Mouse (Mus musculus): ENCODE measurements around the gene Prrc2a. TPM values are rescaled to one million over a fixed set of nuclear protein-coding genes. Genes with fewer than 3 reads are reported as not detected.

Prrc2a gene
- polyA plus RNA-seq, 1 experiment = 218 TPM

- DNase-seq (ENCODE audit: low read depth) = no peak
Observed at GRCm38 (mm10) chr17:35104754-35105153, 59.9 kb downstream of the Prrc2a start.

GRCm38 (mm10) chr17:35104079-35104478, 60.6 kb downstream of the Prrc2a start:
- DNase-seq (ENCODE audit: low read depth) = no peak

- no peak for DNase-seq (ENCODE audit: low read depth)
Observed at GRCm38 (mm10) chr17:35103221-35103690, 61.4 kb downstream of the Prrc2a start.

GRCm38 (mm10) chr17:35102299-35102698, 62.4 kb downstream of the Prrc2a start:
- no peak for DNase-seq (ENCODE audit: low read depth)

GRCm38 (mm10) chr17:35101161-35101560, 63.5 kb downstream of the Prrc2a start:
- no peak for DNase-seq (ENCODE audit: low read depth)

- no peak for DNase-seq (ENCODE audit: low read depth)
Observed at GRCm38 (mm10) chr17:35100196-35100765, 64.4 kb downstream of the Prrc2a start.

Other genes with a start within 250 kb of the Prrc2a start
- 113 and 155 TPM in 2 replicates for gene Neu1, start 233.6 kb downstream of the Prrc2a start, polyA plus RNA-seq (2012; rRNA removed)
- 58.3 and 104 TPM in 2 replicates for gene Hspa1b, start 205.7 kb downstream of the Prrc2a start, polyA plus RNA-seq (2012; rRNA removed)
- gene Gm20481, start 195.0 kb downstream of the Prrc2a start, polyA plus RNA-seq (2012; rRNA removed) = 0.24 TPM in 1 of 2 replicates, not detected in the other
- gene Hspa1a, start 192.7 kb downstream of the Prrc2a start, polyA plus RNA-seq (2012; rRNA removed) = 37.0 and 50.4 TPM in 2 replicates
- gene Hspa1l, start 192.2 kb downstream of the Prrc2a start, polyA plus RNA-seq (2012; rRNA removed) = 2.4 and 4.4 TPM in 2 replicates
- gene Lsm2, start 183.0 kb downstream of the Prrc2a start, polyA plus RNA-seq (2012; rRNA removed) = 36.8 and 54.6 TPM in 2 replicates
- 127 and 175 TPM in 2 replicates for gene Vars, start 163.9 kb downstream of the Prrc2a start, polyA plus RNA-seq (2012; rRNA removed)
- 1.2 and 1.3 TPM in 2 replicates for gene Vwa7, start 148.3 kb downstream of the Prrc2a start, polyA plus RNA-seq (2012; rRNA removed)
- 3.0 and 3.4 TPM in 2 replicates for gene Sapcd1, start 136.9 kb downstream of the Prrc2a start, polyA plus RNA-seq (2012; rRNA removed)
- gene Msh5, start 118.2 kb downstream of the Prrc2a start, polyA plus RNA-seq (2012; rRNA removed) = 4.7 and 5.2 TPM in 2 replicates
- gene Clic1, start 114.9 kb downstream of the Prrc2a start, polyA plus RNA-seq (2012; rRNA removed) = 129 and 133 TPM in 2 replicates
- gene Ddah2, start 105.9 kb downstream of the Prrc2a start, polyA plus RNA-seq (2012; rRNA removed) = 54.7 and 62.7 TPM in 2 replicates
- gene Ly6g6c, start 99.5 kb downstream of the Prrc2a start, polyA plus RNA-seq (2012; rRNA removed) = 0.61 and 0.66 TPM in 2 replicates
- 1.5 and 3.3 TPM in 2 replicates for gene Mpig6b, start 98.7 kb downstream of the Prrc2a start, polyA plus RNA-seq (2012; rRNA removed)
- gene Ly6g6e, start 88.0 kb downstream of the Prrc2a start, polyA plus RNA-seq (2012; rRNA removed) = 19.1 and 23.4 TPM in 2 replicates
- 15.7 and 17.2 TPM in 2 replicates for gene Ly6g6d, start 86.8 kb downstream of the Prrc2a start, polyA plus RNA-seq (2012; rRNA removed)
- 0.09 TPM in 1 of 2 replicates, not detected in the other for gene Ly6g6f, start 79.3 kb downstream of the Prrc2a start, polyA plus RNA-seq (2012; rRNA removed)
- 211 and 233 TPM in 2 replicates for gene Abhd16a, start 75.6 kb downstream of the Prrc2a start, polyA plus RNA-seq (2012; rRNA removed)
- gene Ly6g5c, start 56.6 kb downstream of the Prrc2a start, polyA plus RNA-seq (2012; rRNA removed) = 2,220 and 3,034 TPM in 2 replicates
- 1,986 and 2,407 TPM in 2 replicates for gene Ly6g5b, start 49.5 kb downstream of the Prrc2a start, polyA plus RNA-seq (2012; rRNA removed)
- 9.4 and 10.1 TPM in 2 replicates for gene Gpank1, start 43.4 kb downstream of the Prrc2a start, polyA plus RNA-seq (2012; rRNA removed)
- 397 and 504 TPM in 2 replicates for gene Csnk2b, start 42.8 kb downstream of the Prrc2a start, polyA plus RNA-seq (2012; rRNA removed)
- gene D17H6S53E, start 38.5 kb downstream of the Prrc2a start, polyA plus RNA-seq (2012; rRNA removed) = 6.4 and 7.7 TPM in 2 replicates
- 0.11 and 0.49 TPM in 2 replicates for gene Apom, start 32.8 kb downstream of the Prrc2a start, polyA plus RNA-seq (2012; rRNA removed)
- 170 and 187 TPM in 2 replicates for gene Bag6, start 29.7 kb downstream of the Prrc2a start, polyA plus RNA-seq (2012; rRNA removed)
- gene Aif1, start 11.2 kb upstream of the Prrc2a start, polyA plus RNA-seq (2012; rRNA removed) = 2.5 and 3.4 TPM in 2 replicates
- gene Lst1, start 23.5 kb upstream of the Prrc2a start, polyA plus RNA-seq (2012; rRNA removed) = 15.3 and 20.2 TPM in 2 replicates
- gene Ltb, start 29.5 kb upstream of the Prrc2a start, polyA plus RNA-seq (2012; rRNA removed) = 2.7 and 3.2 TPM in 2 replicates
- gene Tnf, start 37.1 kb upstream of the Prrc2a start, polyA plus RNA-seq (2012; rRNA removed) = 0.82 and 1.3 TPM in 2 replicates
- 0.28 TPM in 2 replicates for gene Lta, start 40.5 kb upstream of the Prrc2a start, polyA plus RNA-seq (2012; rRNA removed)
- gene Gm16181, start 55.9 kb upstream of the Prrc2a start, polyA plus RNA-seq (2012; rRNA removed) = 1.2 and 3.1 TPM in 2 replicates
- 20.9 and 22.5 TPM in 2 replicates for gene Atp6v1g2, start 68.8 kb upstream of the Prrc2a start, polyA plus RNA-seq (2012; rRNA removed)
- gene Nfkbil1, start 70.9 kb upstream of the Prrc2a start, polyA plus RNA-seq (2012; rRNA removed) = 15.7 and 19.9 TPM in 2 replicates
- gene Ddx39b, start 76.8 kb upstream of the Prrc2a start, polyA plus RNA-seq (2012; rRNA removed) = 310 and 321 TPM in 2 replicates
- gene H2-D1, start 97.8 kb upstream of the Prrc2a start, polyA plus RNA-seq (2012; rRNA removed) = 753 and 887 TPM in 2 replicates
- gene H2-Q1, start 155.5 kb upstream of the Prrc2a start, polyA plus RNA-seq (2012; rRNA removed) = 0.04 and 0.05 TPM in 2 replicates
- gene H2-Q2, start 177.3 kb upstream of the Prrc2a start, polyA plus RNA-seq (2012; rRNA removed) = 2.1 and 2.3 TPM in 2 replicates
- gene H2-Q4, start 214.7 kb upstream of the Prrc2a start, polyA plus RNA-seq (2012; rRNA removed) = 40.4 and 55.1 TPM in 2 replicates